9 mouse cellular contexts compared by ENCODE assay signal in genomic region chr5:8868019-8868418, GRCm38 (mm10). TPM values are rescaled to one million over a fixed set of nuclear protein-coding genes. Genes with fewer than 3 reads are reported as not detected.
DNase-seq lines count a peak whose midpoint lies in the region; ATAC-seq and TF ChIP-seq lines count a peak whose summit lies in the region.
"Had no signal": no experiment of that assay in that cellular context is flagged by ENCODE, and none has a peak within 500 bp of the region (broad histone marks: within the 10 kb centered on the region; RNA-seq: fewer than 3 reads in every experiment).

No protein-coding gene starts in this region.

- no peak overlapping the region for H3K9ac ChIP-seq in liver, embryonic 16.5 days (ENCODE audit: low read depth, low read length)

- peak; percentile 66 for TF ChIP-seq CTCF in gastrocnemius, adult 2 months (IDR thresholded peaks at IDR 0.05)

- no peak overlapping the region for H3K4me3 ChIP-seq in gastrocnemius, adult 2 months
- no peak overlapping the region for H3K4me3 ChIP-seq in liver, embryonic 16.5 days (ENCODE audit: low read depth, low read length)
- H3K4me3 ChIP-seq: myocyte had no signal

- intact Hi-C loops in gastrocnemius, adult 2 months (cut with DNase I): loop anchor here (5.0 to 10.0 kb wide), 2 partner anchors 129 to 197 kb away; partner anchors contain the start of gene Crot

- H3K36me3 ChIP-seq in liver, embryonic 16.5 days (ENCODE audit: control insufficient read depth, insufficient read depth): no peaks in the 10 kb centered on the region

- ATAC-seq in liver, embryonic 16.5 days (ENCODE audit: low read depth): peak; percentile 65; the same call in 1 of the 2 replicates

- no peaks in the 10 kb centered on the region for H3K27me3 ChIP-seq in liver, embryonic 16.5 days (ENCODE audit: control insufficient read depth, insufficient read depth, low read depth, low read length)

- DNase-seq in gastrocnemius, adult 2 months: peak; percentile 39
- DNase-seq in gastrocnemius, postnatal 25 days: no peak
- DNase-seq in thymus, postnatal 0 days (ENCODE audit: low spot score): peak; percentile 14
- no peak for DNase-seq in thymus, adult 18-20 months
- DNase-seq in heart, adult 9 months (ENCODE audit: low spot score in 2 of 2): peak; percentile 10 to 17
- peak; percentile 13 to 14 for DNase-seq in thymus, postnatal 36 days
- DNase-seq in urinary bladder, postnatal 36 days (ENCODE audit: low spot score in 2 of 2): no peak

- WGBS in liver, embryonic 16.5 days (ENCODE audit: insufficient replicate concordance): 5% methylated on average over 1 of the region's 1 CpGs

- no peaks in the 10 kb centered on the region for H3K4me1 ChIP-seq in liver, embryonic 16.5 days (ENCODE audit: control insufficient read depth, low read depth, low read length)

- no peak overlapping the region for H3K4me2 ChIP-seq in liver, embryonic 16.5 days (ENCODE audit: low read depth, low read length)

- no peaks in the 10 kb centered on the region for H3K9me3 ChIP-seq in liver, embryonic 16.5 days (replicated peaks; ENCODE audit: control insufficient read depth, low read length)

- H3K27ac ChIP-seq in gastrocnemius, adult 2 months: no peak overlapping the region
- H3K27ac ChIP-seq in liver, embryonic 16.5 days (ENCODE audit: low read length): no peak overlapping the region

RNA-seq across cellular contexts. Expression of gene Abcb4, which starts 25.5 kb away (rescaled TPM):
- total RNA-seq in gastrocnemius, adult 2 months (2021): 10 to 100 TPM; 93.8 to 94.7 TPM
- total RNA-seq in gastrocnemius, postnatal 25 days (2021): 10 to 100 TPM; 56.1 to 63.5 TPM
- polyA plus RNA-seq in thymus, postnatal 0 days (2015; fragmentation: Nextera tagmentation; extraction: Ambion mirVana): 0.64 and 1.2 TPM in 2 replicates
- polyA plus RNA-seq in liver, embryonic 16.5 days (2015; fragmentation: Nextera tagmentation; extraction: Ambion mirVana): 29.8 and 30.6 TPM in 2 replicates

Comparison
In these comparisons a context has a peak if more than half of its experiments do, and no peak if none do; other contexts are left out.
1. DNase-seq: peak in gastrocnemius, adult 2 months (single experiment), thymus, postnatal 0 days (single experiment), heart, adult 9 months (2 of 2) and thymus, postnatal 36 days (2 of 2); none in gastrocnemius, postnatal 25 days (single experiment), thymus, adult 18-20 months (0 of 2) and urinary bladder, postnatal 36 days (0 of 2).